Mouse (Mus musculus): ENCODE results near the gene Uckl1. TPM values are rescaled to one million over a fixed set of nuclear protein-coding genes. Genes with fewer than 3 reads are reported as not detected.

Uckl1 gene
- polyA plus RNA-seq (2015; fragmentation: Nextera tagmentation; extraction: Ambion mirVana) = 45.6 and 46.5 TPM in 2 replicates

DNA sequence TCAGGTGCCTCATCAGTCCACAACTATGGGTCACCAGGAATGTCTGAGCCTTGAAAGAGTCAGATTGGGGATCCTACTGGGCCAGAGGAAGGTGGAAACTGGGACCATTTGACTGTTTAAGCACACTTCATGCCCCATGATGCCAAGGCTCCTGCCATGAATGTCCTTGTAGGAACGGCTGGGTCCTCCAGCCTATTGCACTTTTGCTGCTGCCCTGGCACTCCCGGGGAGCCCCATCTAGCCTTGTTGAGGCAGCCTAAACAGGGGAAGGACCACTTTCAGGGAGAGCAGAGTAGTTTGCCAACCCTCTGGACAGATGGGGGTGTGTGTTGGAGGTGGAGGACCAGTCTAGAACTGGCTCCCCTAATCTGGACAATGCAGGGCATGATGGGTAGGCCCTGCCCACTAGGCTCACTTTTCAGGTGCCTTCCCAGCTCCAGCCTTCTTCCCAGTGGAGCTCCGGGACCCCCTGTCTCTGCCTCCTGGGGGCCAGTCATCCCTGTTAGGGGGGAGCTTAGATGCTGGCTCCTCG is at the start of gene Uckl1:
Uckl1 (minus strand) TSS at position 482 of the 532 bp plus-strand sequence.
- Histone ChIP-seq H3K36me3 (ENCODE audit: insufficient read depth, low read length) (peaks cover 40% of the 10 kb centered on the region), H3K4me2 (ENCODE audit: low read length) (no peak within 1 kb of the TSS), H3K27me3 (ENCODE audit: insufficient read depth, low read length) (no peaks in the 10 kb centered on the region), H3K27ac (no peak within 1 kb of the TSS), H3K9me3 (replicated peaks; ENCODE audit: low read length) (no peaks in the 10 kb centered on the region), H3K4me1 (replicated peaks; ENCODE audit: insufficient read depth, low read length) (peaks cover 14% of the 10 kb centered on the region), H3K9ac (ENCODE audit: low read depth, low read length) (no peak within 1 kb of the TSS), H3K4me3 (replicated peaks; ENCODE audit: low read depth, low read length) (no peak within 1 kb of the TSS)
- ATAC-seq (replicated peaks; ENCODE audit: low FRiP score, low read depth) = no peak
- DNase-seq (ENCODE audit: low spot score) = no peak
- no peak for TF ChIP-seq CTCF (IDR thresholded peaks at IDR 0.05; ENCODE audit: low read depth)
- WGBS = 90% methylated on average over 4 of the region's 4 CpGs

DNA sequence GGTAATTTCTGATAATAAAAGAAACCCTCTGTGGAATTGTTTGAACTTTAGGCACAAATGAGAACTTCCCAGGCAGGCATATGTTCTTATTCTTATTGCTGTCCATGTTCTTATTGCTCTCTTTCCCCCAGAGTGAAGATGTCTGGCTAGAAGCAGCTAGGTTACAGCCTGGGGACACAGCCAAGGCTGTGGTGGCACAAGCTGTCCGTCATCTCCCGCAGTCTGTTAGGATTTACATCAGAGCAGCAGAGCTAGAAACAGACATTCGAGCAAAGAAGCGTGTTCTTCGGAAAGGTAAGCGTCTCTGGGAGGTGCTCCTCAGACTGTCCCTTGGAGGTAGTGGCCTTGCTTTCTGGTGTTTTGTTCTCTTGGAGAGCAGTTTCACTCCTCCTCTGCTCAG is 47.9 kb upstream of the Uckl1 start:
- no peaks in the 10 kb centered on the region for H3K27me3 ChIP-seq (ENCODE audit: insufficient read depth, low read length)
- DNase-seq (ENCODE audit: low spot score) (no peak), ATAC-seq (replicated peaks; ENCODE audit: low FRiP score, low read depth) (no peak)
- no peaks in the 10 kb centered on the region for H3K4me1 ChIP-seq (replicated peaks; ENCODE audit: insufficient read depth, low read length)
- no peaks in the 10 kb centered on the region for H3K9me3 ChIP-seq (replicated peaks; ENCODE audit: low read length)
- WGBS = 93% methylated on average over 6 of the region's 6 CpGs
- no peak overlapping the region for H3K9ac ChIP-seq (ENCODE audit: low read depth, low read length)
- H3K36me3 ChIP-seq (ENCODE audit: insufficient read depth, low read length) = peaks cover 57% of the 10 kb centered on the region
- H3K4me3 ChIP-seq (replicated peaks; ENCODE audit: low read depth, low read length) = no peak overlapping the region
- H3K27ac ChIP-seq = no peak overlapping the region
- no peak overlapping the region for H3K4me2 ChIP-seq (ENCODE audit: low read length)
- TF ChIP-seq CTCF (IDR thresholded peaks at IDR 0.05; ENCODE audit: low read depth) = no peak

DNA sequence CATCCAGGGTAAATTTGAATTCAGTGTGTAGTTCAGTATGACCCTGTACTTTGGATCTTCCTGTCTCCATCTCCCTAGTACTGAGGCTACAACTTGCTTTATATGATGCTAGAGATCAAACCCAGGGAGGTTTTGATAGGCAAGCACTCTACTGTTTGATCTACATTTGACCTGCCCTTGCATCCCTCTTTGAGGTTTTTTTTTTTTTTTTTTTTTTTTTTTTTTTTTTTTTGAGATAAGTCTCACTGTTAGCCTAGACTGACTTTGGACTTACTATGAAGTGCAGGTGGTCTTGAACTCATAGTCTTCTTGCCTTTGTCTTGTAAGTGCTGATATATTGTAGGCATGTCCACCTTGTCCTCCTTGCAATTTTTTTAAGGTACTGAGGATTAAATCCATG is 43.8 kb upstream of the Uckl1 start:
- TF ChIP-seq CTCF (IDR thresholded peaks at IDR 0.05; ENCODE audit: low read depth) = no peak
- Histone ChIP-seq H3K27me3 (ENCODE audit: insufficient read depth, low read length) (no peaks in the 10 kb centered on the region), H3K36me3 (ENCODE audit: insufficient read depth, low read length) (peaks cover 26% of the 10 kb centered on the region), H3K4me3 (replicated peaks; ENCODE audit: low read depth, low read length) (no peak overlapping the region), H3K9ac (ENCODE audit: low read depth, low read length) (no peak overlapping the region), H3K4me2 (ENCODE audit: low read length) (no peak overlapping the region), H3K9me3 (replicated peaks; ENCODE audit: low read length) (no peaks in the 10 kb centered on the region), H3K4me1 (replicated peaks; ENCODE audit: insufficient read depth, low read length) (no peaks in the 10 kb centered on the region), H3K27ac (no peak overlapping the region)
- ATAC-seq (replicated peaks; ENCODE audit: low FRiP score, low read depth) (no peak), DNase-seq (ENCODE audit: low spot score) (no peak)

DNA sequence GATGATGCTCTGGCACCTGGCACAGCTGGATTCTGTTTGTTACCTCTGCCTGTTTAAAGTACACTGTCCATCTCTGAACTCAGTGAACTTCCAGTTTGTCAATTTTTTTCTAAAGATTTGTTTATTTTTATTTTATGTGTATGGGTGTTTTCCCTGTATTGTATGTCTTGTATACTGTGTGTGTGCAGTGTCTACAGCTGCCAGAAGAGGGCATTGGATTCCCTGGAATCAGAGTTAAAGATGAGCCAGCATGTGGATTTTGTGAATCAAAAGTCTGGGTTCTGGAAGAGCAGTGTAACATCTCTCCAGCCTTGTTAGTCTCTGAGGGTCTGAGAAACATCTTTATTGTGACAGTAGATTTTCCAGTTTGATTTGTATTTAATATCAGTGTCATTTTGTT is 38.7 kb upstream of the Uckl1 start:
- TF ChIP-seq CTCF (IDR thresholded peaks at IDR 0.05; ENCODE audit: low read depth) = peak; percentile 62
- Histone ChIP-seq H3K27ac (no peak overlapping the region), H3K4me3 (replicated peaks; ENCODE audit: low read depth, low read length) (no peak overlapping the region), H3K9ac (ENCODE audit: low read depth, low read length) (no peak overlapping the region), H3K4me2 (ENCODE audit: low read length) (no peak overlapping the region), H3K9me3 (replicated peaks; ENCODE audit: low read length) (no peaks in the 10 kb centered on the region), H3K27me3 (ENCODE audit: insufficient read depth, low read length) (no peaks in the 10 kb centered on the region), H3K4me1 (replicated peaks; ENCODE audit: insufficient read depth, low read length) (no peaks in the 10 kb centered on the region), H3K36me3 (ENCODE audit: insufficient read depth, low read length) (peaks cover 26% of the 10 kb centered on the region)
- DNase-seq (ENCODE audit: low spot score) (peak; percentile 41), ATAC-seq (replicated peaks; ENCODE audit: low FRiP score, low read depth) (no peak)

DNA sequence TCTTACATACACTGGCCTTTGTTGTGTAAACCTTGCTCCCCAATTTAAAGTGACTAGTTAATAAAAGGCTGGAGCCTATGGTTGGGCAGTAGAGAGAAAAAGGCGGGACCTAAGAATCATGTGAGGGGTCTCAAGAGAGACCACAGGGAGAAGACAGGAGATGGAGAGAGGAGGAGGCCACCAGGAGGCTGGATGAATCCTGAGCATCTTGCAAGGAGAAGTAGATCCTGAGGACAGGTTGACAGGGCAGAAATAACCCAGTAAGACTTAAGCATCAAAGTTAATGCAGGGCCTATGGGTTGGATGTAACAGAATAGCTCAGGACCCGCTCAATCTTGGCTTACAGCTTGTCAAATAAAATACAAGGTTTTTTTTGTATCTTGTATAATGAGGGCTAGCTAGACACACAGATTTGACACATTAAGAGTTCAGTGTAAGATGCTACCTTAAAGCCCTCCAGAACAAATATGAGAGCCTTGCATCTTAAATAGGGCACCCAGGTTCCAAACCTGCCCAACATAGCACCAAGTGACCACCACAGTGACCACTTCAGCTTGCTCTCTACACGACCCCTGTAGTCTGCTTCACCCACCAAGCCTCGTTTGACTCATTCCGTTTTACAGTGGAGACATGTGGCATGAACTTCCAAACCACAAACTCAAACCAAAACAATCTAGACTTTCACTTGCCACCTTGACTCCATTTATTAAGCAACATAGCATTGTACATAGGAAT is 34.2 kb upstream of the Uckl1 start:
- Histone ChIP-seq H3K4me3 (replicated peaks; ENCODE audit: low read depth, low read length) (no peak overlapping the region), H3K9ac (ENCODE audit: low read depth, low read length) (no peak overlapping the region), H3K36me3 (ENCODE audit: insufficient read depth, low read length) (peaks cover 26% of the 10 kb centered on the region), H3K27me3 (ENCODE audit: insufficient read depth, low read length) (no peaks in the 10 kb centered on the region), H3K9me3 (replicated peaks; ENCODE audit: low read length) (no peaks in the 10 kb centered on the region), H3K4me2 (ENCODE audit: low read length) (no peak overlapping the region), H3K4me1 (replicated peaks; ENCODE audit: insufficient read depth, low read length) (no peaks in the 10 kb centered on the region), H3K27ac (no peak overlapping the region)
- no peak for TF ChIP-seq CTCF (IDR thresholded peaks at IDR 0.05; ENCODE audit: low read depth)
- DNase-seq (ENCODE audit: low spot score) (no peak), ATAC-seq (replicated peaks; ENCODE audit: low FRiP score, low read depth) (no peak)
- 87% methylated on average over 5 of the region's 5 CpGs for WGBS

DNA sequence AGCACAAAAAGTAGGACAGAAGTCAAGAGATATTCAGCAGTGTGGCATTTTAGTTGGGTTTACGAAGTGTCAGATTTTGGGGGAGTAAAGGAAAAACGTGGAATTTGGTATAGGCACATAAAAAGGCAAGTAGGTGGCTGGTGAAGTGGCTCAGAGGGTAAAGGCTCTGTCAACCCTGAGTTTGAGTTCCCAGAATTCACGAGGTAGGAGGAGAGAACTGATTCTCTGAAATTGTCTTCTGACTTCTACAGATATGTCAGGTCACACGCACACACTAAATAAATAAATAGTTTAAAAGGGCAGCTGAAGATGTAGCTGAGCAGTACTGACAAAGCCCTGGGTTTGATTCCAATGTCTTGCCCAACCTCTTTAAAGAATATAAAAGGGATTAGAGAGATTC is 17.7 kb upstream of the Uckl1 start:
- 75% methylated on average over 4 of the region's 4 CpGs for WGBS

More for the DNA sequence above, 17.7 kb upstream of the Uckl1 start:
- H3K27ac ChIP-seq = no peak overlapping the region
- no peaks in the 10 kb centered on the region for H3K36me3 ChIP-seq (ENCODE audit: insufficient read depth, low read length)
- H3K27me3 ChIP-seq (ENCODE audit: insufficient read depth, low read length) = no peaks in the 10 kb centered on the region
- H3K4me1 ChIP-seq (replicated peaks; ENCODE audit: insufficient read depth, low read length) = peaks cover 13% of the 10 kb centered on the region
- H3K4me2 ChIP-seq (ENCODE audit: low read length) = peak overlapping the region; percentile 84
- no peak overlapping the region for H3K4me3 ChIP-seq (replicated peaks; ENCODE audit: low read depth, low read length)
- TF ChIP-seq CTCF (IDR thresholded peaks at IDR 0.05; ENCODE audit: low read depth) = no peak
- H3K9ac ChIP-seq (ENCODE audit: low read depth, low read length) = peak overlapping the region; percentile 91; the same call in 1 of the 2 replicates
- no peaks in the 10 kb centered on the region for H3K9me3 ChIP-seq (replicated peaks; ENCODE audit: low read length)
- DNase-seq (ENCODE audit: low spot score) (no peak), ATAC-seq (replicated peaks; ENCODE audit: low FRiP score, low read depth) (no peak)

Data from kidney, postnatal 0 days (tissue).